Mouse (Mus musculus): ENCODE data around the gene Srebf2. TPM values are rescaled to one million over a fixed set of nuclear protein-coding genes. Genes with fewer than 3 reads are reported as not detected.
"Not testable (repeated sequence)": the region's sequence is repeated elsewhere in the genome, so short reads cannot be mapped to it uniquely, and the experiment has no call there.

Gene Srebf2
- polyA plus RNA-seq, 1 experiment, result 285 TPM

GRCm38 (mm10) chr15:82244115-82244804 lies 97.3 kb downstream of the Srebf2 start, which contains the start of gene Cenpm:
Cenpm (minus strand) TSS chr15:82244748.
- Histone ChIP-seq H3ac (ENCODE audit: control insufficient read depth, insufficient read length) (peak within 1 kb of the TSS; percentile 18), H3K27me3 (ENCODE audit: control insufficient read depth, insufficient read depth, insufficient read length) (no peaks in the 10 kb centered on the region), H3K4me3 (peak within 1 kb of the TSS; percentile 57), H3K79me2 (ENCODE audit: control insufficient read depth, insufficient read depth) (no peaks in the 10 kb centered on the region), H3K4me2 (ENCODE audit: low read depth) (peak within 1 kb of the TSS; percentile 89), H3K36me3 (ENCODE audit: control insufficient read depth, insufficient read depth) (no peaks in the 10 kb centered on the region)
- TF ChIP-seq MYOG (IDR thresholded peaks at IDR 0.05; ENCODE audit: control insufficient read depth in 1 of 3, insufficient read depth in 1 of 3, insufficient read length in 2 of 3, low read depth in 2 of 3) (no peak), POLR2A (IDR thresholded peaks at IDR 0.05; ENCODE audit: insufficient read length, low read depth) (peak; percentile 67), SRF (IDR thresholded peaks at IDR 0.05; ENCODE audit: control insufficient read depth, insufficient read length, low read depth) (peak; percentile 61), MYOD1 (IDR thresholded peaks at IDR 0.05; ENCODE audit: control insufficient read depth in 1 of 3, insufficient read length in 2 of 3, low read depth in 2 of 3) (peak in 2 of 3 experiments; percentile 0 to 15), E2F4 (IDR thresholded peaks at IDR 0.05; ENCODE audit: insufficient read depth) (peak; percentile 89), POLR2AphosphoS2 (IDR thresholded peaks at IDR 0.05; ENCODE audit: insufficient read length, low read depth) (peak; percentile 55), MAX (IDR thresholded peaks at IDR 0.05; ENCODE audit: low read depth) (no peak)

- peak overlapping the region; percentile 89 for H3K4me2 ChIP-seq (ENCODE audit: low read depth)
- peak overlapping the region; percentile 18 for H3ac ChIP-seq (ENCODE audit: control insufficient read depth, insufficient read length)
- H3K27me3 ChIP-seq (ENCODE audit: control insufficient read depth, insufficient read depth, insufficient read length); H3K79me2 ChIP-seq (ENCODE audit: control insufficient read depth, insufficient read depth); H3K36me3 ChIP-seq (ENCODE audit: control insufficient read depth, insufficient read depth): not testable (repeated sequence)
- H3K4me3 ChIP-seq, result peak overlapping the region; percentile 57
Measured at GRCm38 (mm10) chr15:82244805-82245161, 97.8 kb downstream of the Srebf2 start.

DNA sequence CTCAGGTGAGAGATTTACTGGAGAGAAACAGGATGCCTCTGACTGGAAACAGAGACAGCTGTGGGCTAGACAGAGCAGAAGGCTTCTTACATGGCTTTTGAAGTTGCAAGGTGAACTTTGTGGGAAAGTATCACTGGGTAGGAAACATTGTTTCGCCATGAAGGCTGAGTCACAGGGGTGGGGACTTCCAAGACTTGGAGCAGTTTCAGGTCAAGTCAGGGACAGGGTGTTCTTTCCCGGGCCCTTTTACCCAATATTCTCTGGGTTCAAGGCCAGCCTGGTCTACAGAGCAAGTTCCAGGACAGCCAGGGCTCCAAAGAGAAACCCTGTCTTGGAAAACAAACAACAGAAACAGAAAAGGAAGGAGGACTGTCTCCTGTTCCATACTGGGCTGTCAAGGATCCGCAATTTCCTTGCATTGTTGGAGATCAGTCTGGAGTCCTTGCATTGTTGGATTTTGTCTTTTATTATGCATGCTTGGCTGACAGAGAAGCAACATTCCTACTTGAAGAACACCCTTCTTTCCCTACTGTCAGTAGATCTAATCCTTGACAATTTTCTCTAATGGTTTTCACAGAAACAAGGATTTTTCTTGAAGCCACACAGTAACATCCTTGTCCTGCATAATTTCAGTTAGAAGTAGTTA lies 100.3 kb downstream of the Srebf2 start:
- Histone ChIP-seq H3K4me2 (ENCODE audit: low read depth) (no peak overlapping the region), H3K4me3 (no peak overlapping the region), H3K79me2 (ENCODE audit: control insufficient read depth, insufficient read depth) (no peaks in the 10 kb centered on the region), H3ac (ENCODE audit: control insufficient read depth, insufficient read length) (no peak overlapping the region), H3K27me3 (ENCODE audit: control insufficient read depth, insufficient read depth, insufficient read length) (no peaks in the 10 kb centered on the region), H3K36me3 (ENCODE audit: control insufficient read depth, insufficient read depth) (no peaks in the 10 kb centered on the region)
- TF ChIP-seq POLR2A (IDR thresholded peaks at IDR 0.05; ENCODE audit: insufficient read length, low read depth), result no peak
- TF ChIP-seq CEBPB (IDR thresholded peaks at IDR 0.05; ENCODE audit: insufficient read depth, poor library complexity, severe bottlenecking), result 0 out of 2 replicates have a peak, but pooled peaks have one; percentile 34
- TF ChIP-seq TCF12 (IDR thresholded peaks at IDR 0.05; ENCODE audit: insufficient read depth, poor library complexity, severe bottlenecking), result no peak
- no peak for TF ChIP-seq E2F4 (IDR thresholded peaks at IDR 0.05; ENCODE audit: insufficient read depth)

- no peak for TF ChIP-seq USF1 (IDR thresholded peaks at IDR 0.05; ENCODE audit: low read depth)
- no peak for TF ChIP-seq MAX (IDR thresholded peaks at IDR 0.05; ENCODE audit: low read depth)
- TF ChIP-seq REST (IDR thresholded peaks at IDR 0.05; ENCODE audit: insufficient read depth, insufficient read length), result no peak
- TF ChIP-seq TCF12 (IDR thresholded peaks at IDR 0.05; ENCODE audit: insufficient read depth, poor library complexity, severe bottlenecking), result no peak
- TF ChIP-seq POLR2AphosphoS2 (IDR thresholded peaks at IDR 0.05; ENCODE audit: insufficient read length, low read depth), result no peak
- no peak for TF ChIP-seq E2F4 (IDR thresholded peaks at IDR 0.05; ENCODE audit: insufficient read depth)
- no peak for TF ChIP-seq POLR2A (IDR thresholded peaks at IDR 0.05; ENCODE audit: insufficient read length, low read depth)
- TF ChIP-seq TCF3 (IDR thresholded peaks at IDR 0.05; ENCODE audit: insufficient read length, low read depth), result no peak
- TF ChIP-seq SRF (IDR thresholded peaks at IDR 0.05; ENCODE audit: control insufficient read depth, insufficient read length, low read depth), result no peak
- no peak for TF ChIP-seq MYOG (IDR thresholded peaks at IDR 0.05; ENCODE audit: control insufficient read depth in 1 of 3, insufficient read depth in 1 of 3, insufficient read length in 2 of 3, low read depth in 2 of 3)
- no peak for TF ChIP-seq MYOD1 (IDR thresholded peaks at IDR 0.05; ENCODE audit: control insufficient read depth in 1 of 3, insufficient read length in 2 of 3, low read depth in 2 of 3)
- TF ChIP-seq CEBPB (IDR thresholded peaks at IDR 0.05; ENCODE audit: insufficient read depth, poor library complexity, severe bottlenecking), result no peak
- Histone ChIP-seq H3ac (ENCODE audit: control insufficient read depth, insufficient read length) (no peak overlapping the region), H3K79me2 (ENCODE audit: control insufficient read depth, insufficient read depth) (no peaks in the 10 kb centered on the region), H3K27me3 (ENCODE audit: control insufficient read depth, insufficient read depth, insufficient read length) (peaks cover 12% of the 10 kb centered on the region), H3K4me2 (ENCODE audit: low read depth) (no peak overlapping the region), H3K36me3 (ENCODE audit: control insufficient read depth, insufficient read depth) (no peaks in the 10 kb centered on the region), H3K4me3 (no peak overlapping the region)
Measured at GRCm38 (mm10) chr15:82251579-82251978, 104.6 kb downstream of the Srebf2 start.

- Histone ChIP-seq H3K36me3 (ENCODE audit: control insufficient read depth, insufficient read depth) (no peaks in the 10 kb centered on the region), H3K4me3 (no peak within 1 kb of the TSS), H3K79me2 (ENCODE audit: control insufficient read depth, insufficient read depth) (no peaks in the 10 kb centered on the region), H3K4me2 (ENCODE audit: low read depth) (no peak within 1 kb of the TSS), H3ac (ENCODE audit: control insufficient read depth, insufficient read length) (no peak within 1 kb of the TSS), H3K27me3 (ENCODE audit: control insufficient read depth, insufficient read depth, insufficient read length) (peaks cover 15% of the 10 kb centered on the region)
- TF ChIP-seq E2F4 (IDR thresholded peaks at IDR 0.05; ENCODE audit: insufficient read depth) (no peak), SRF (IDR thresholded peaks at IDR 0.05; ENCODE audit: control insufficient read depth, insufficient read length, low read depth) (no peak), MAX (IDR thresholded peaks at IDR 0.05; ENCODE audit: low read depth) (no peak), USF1 (IDR thresholded peaks at IDR 0.05; ENCODE audit: low read depth) (no peak), MYOG (IDR thresholded peaks at IDR 0.05; ENCODE audit: control insufficient read depth in 1 of 3, insufficient read depth in 1 of 3, insufficient read length in 2 of 3, low read depth in 2 of 3) (no peak), POLR2AphosphoS2 (IDR thresholded peaks at IDR 0.05; ENCODE audit: insufficient read length, low read depth) (no peak), REST (IDR thresholded peaks at IDR 0.05; ENCODE audit: insufficient read depth, insufficient read length) (no peak)
Measured at GRCm38 (mm10) chr15:82252097-82252496, 105.1 kb downstream of the Srebf2 start, which contains the start of gene 1500009C09Rik. 1500009C09Rik (plus strand) TSS chr15:82252397.

Other genes with a start within 250 kb of the Srebf2 start
- 247 TPM for gene Polr3h, start 220.9 kb upstream of the Srebf2 start, polyA plus RNA-seq (2012; fragmentation: generic; extraction: Trizol)
- gene Csdc2, start 210.4 kb upstream of the Srebf2 start, polyA plus RNA-seq (2012; fragmentation: generic; extraction: Trizol), result 38.3 TPM
- gene Pmm1, start 186.3 kb upstream of the Srebf2 start, polyA plus RNA-seq (2012; fragmentation: generic; extraction: Trizol), result 104 TPM
- not detected for gene 1700029P11Rik, start 166.6 kb upstream of the Srebf2 start, polyA plus RNA-seq (2012; fragmentation: generic; extraction: Trizol)
- gene Xrcc6, start 159.3 kb upstream of the Srebf2 start, polyA plus RNA-seq (2012; fragmentation: generic; extraction: Trizol), result 46.3 TPM
- 47.6 TPM for gene Desi1, start 113.3 kb upstream of the Srebf2 start, polyA plus RNA-seq (2012; fragmentation: generic; extraction: Trizol)
- gene Snu13, start 99.6 kb upstream of the Srebf2 start, polyA plus RNA-seq (2012; fragmentation: generic; extraction: Trizol), result 129 TPM
- not detected for gene 4930407I10Rik, start 88.0 kb upstream of the Srebf2 start, polyA plus RNA-seq (2012; fragmentation: generic; extraction: Trizol)
- 0.01 TPM for gene Mei1, start 77.2 kb upstream of the Srebf2 start, polyA plus RNA-seq (2012; fragmentation: generic; extraction: Trizol)
- 82.1 TPM for gene Ccdc134, start 19.3 kb upstream of the Srebf2 start, polyA plus RNA-seq (2012; fragmentation: generic; extraction: Trizol)
- 0.13 TPM for gene Shisa8, start 65.6 kb downstream of the Srebf2 start, polyA plus RNA-seq (2012; fragmentation: generic; extraction: Trizol)
- gene Tnfrsf13c, start 77.2 kb downstream of the Srebf2 start, polyA plus RNA-seq (2012; fragmentation: generic; extraction: Trizol), result 0.14 TPM
- 28.1 TPM for gene Cenpm, start 97.6 kb downstream of the Srebf2 start, polyA plus RNA-seq (2012; fragmentation: generic; extraction: Trizol)
- not detected for gene 1500009C09Rik, start 105.2 kb downstream of the Srebf2 start, polyA plus RNA-seq (2012; fragmentation: generic; extraction: Trizol)
- gene Sept3, start 127.7 kb downstream of the Srebf2 start, polyA plus RNA-seq (2012; fragmentation: generic; extraction: Trizol), result 0.01 TPM
- not detected for gene Wbp2nl, start 151.8 kb downstream of the Srebf2 start, polyA plus RNA-seq (2012; fragmentation: generic; extraction: Trizol)
- gene Naga, start 191.7 kb downstream of the Srebf2 start, polyA plus RNA-seq (2012; fragmentation: generic; extraction: Trizol), result 53.2 TPM
- gene Pheta2, start 191.8 kb downstream of the Srebf2 start, polyA plus RNA-seq (2012; fragmentation: generic; extraction: Trizol), result 0.05 TPM
- 665 TPM for gene Smdt1, start 191.8 kb downstream of the Srebf2 start, polyA plus RNA-seq (2012; fragmentation: generic; extraction: Trizol)
- 517 TPM for gene Ndufa6, start 207.1 kb downstream of the Srebf2 start, polyA plus RNA-seq (2012; fragmentation: generic; extraction: Trizol)
- 2.4 TPM for gene Cyp2d22, start 233.1 kb downstream of the Srebf2 start, polyA plus RNA-seq (2012; fragmentation: generic; extraction: Trizol)
- gene Cyp2d11, start 246.8 kb downstream of the Srebf2 start, polyA plus RNA-seq (2012; fragmentation: generic; extraction: Trizol), result not detected